Mouse (Mus musculus) layer of hippocampus, adult 2 months (tissue): Measurements from ENCODE around the gene Zscan26. TPM values are rescaled to one million over a fixed set of nuclear protein-coding genes. Genes with fewer than 3 reads are reported as not detected.
A peak's percentile ranks its signal among the peaks of the same experiment; 100 is the strongest.
"Not testable (repeated sequence)": the region's sequence is repeated elsewhere in the genome, so short reads cannot be mapped to it uniquely, and the experiment has no call there.

Experiments used
- DNase-seq, 2 experiments: peaks; one replicate each; pipeline ENCODE4 v3.0.0; 2022; ENCODE audit warnings: low spot score in 2 of 2
- H3K27ac ChIP-seq: fragments of 200-600 bp; 2 replicates; pipeline ENCODE4 v1.8.1; 2022
- H3K4me3 ChIP-seq: fragments of 200-600 bp; 2 replicates; pipeline ENCODE4 v1.8.1; 2022; ENCODE audit warnings: mild to moderate bottlenecking
- CTCF ChIP-seq: fragments of 200-600 bp; conservative IDR thresholded peaks from 2 replicates; pipeline ENCODE4 v1.8.1; 2022; ENCODE audit warnings: antibody characterized with exemption, mild to moderate bottlenecking, moderate library complexity
- long read RNA-seq, 2 experiments: library from polyadenylated mRNA; stranded (forward); transcript quantifications; one replicate each; pipeline ENCODE4 v2.0.0; 2021; ENCODE audit warnings: borderline mapping rate in 2 of 2
- total RNA-seq, 2 experiments: library from RNA; stranded (reverse); gene quantifications; 2 replicates each; pipeline ENCODE4 v1.2.3; 2021

Zscan26 gene
- total RNA-seq = 10 to 100 TPM; 55.4 to 55.9 TPM
- long read RNA-seq, experiment 1, partial matches to known transcripts = 0 of 2 reads
- long read RNA-seq, experiment 1, other reads (novel, unspliced or antisense) = 2 of 2 reads
- long read RNA-seq, experiment 2, full-length matches to known transcripts = 2 of 5 reads
- long read RNA-seq, experiment 2, partial matches to known transcripts = 0 of 5 reads
- long read RNA-seq, experiment 2, other reads (novel, unspliced or antisense) = 3 of 5 reads

DNA sequence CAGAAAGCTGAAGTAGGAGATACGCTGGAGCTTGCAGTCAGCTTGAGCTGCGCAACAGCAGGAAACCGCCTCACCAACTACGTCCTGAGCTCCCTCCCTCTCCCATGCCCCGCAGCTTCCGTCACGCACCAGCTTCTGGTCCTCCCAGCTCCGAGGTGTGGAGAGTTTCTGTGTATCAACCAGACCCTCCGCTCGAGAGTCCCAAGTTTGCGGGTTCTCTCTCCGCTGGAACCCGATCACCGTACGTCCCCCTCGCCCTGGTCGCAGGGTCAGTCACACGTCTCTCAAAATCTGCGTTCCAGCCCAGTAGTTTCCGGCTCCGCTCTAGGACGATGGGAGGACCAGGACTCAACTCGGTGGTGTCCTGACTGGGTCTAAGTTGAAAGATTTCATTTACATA lies at the start of gene Zscan26:
Gene Zscan26, minus strand, starts transcription at position 282 of the 400 bp plus-strand sequence.
- peak; percentile 83 to 86 for DNase-seq
- TF ChIP-seq CTCF = no peak
- Histone ChIP-seq H3K27ac (peak within 1 kb of the TSS; percentile 94), H3K4me3 (peak within 1 kb of the TSS; percentile 98)

DNA sequence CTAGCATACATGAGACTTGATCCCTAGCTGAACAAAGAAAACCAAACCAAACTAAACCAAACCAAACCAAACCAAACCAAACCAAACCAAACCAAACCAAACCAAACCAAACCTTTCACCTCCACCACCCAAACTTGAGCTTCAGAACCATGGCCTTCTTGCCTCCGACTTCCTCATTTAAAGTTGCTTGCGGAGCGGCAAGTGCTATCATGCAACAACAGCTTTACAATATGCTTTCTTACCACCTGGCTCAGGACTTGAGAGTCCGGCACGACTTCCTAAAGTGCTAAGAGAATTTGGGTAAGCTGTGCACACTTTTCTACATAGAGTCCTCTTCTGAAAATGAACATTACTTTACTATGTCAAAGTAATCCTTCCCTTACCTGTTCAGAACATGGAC lies 48.8 kb upstream of the Zscan26 start:
- no peak for DNase-seq
- H3K27ac ChIP-seq = no peak overlapping the region
- TF ChIP-seq CTCF = no peak
- no peak overlapping the region for H3K4me3 ChIP-seq

DNA sequence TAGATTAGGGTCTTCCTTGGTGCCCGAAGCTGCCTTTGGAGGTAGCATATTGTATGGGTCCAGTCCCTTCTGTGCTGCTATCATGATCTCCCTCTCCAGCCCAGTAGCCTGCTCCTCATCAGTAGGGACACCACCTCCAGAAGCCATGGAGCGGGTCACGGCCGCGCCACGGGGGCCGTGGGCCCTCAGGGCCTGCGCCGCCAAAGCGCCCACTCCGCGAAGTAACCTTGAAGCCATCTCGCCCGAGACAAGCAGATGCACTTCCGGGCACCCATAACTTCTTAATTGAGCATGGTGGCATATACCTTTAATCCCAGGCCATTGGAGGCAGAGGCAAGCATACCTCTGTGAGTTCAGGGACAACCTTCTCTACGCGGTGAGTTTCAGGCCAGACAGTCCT lies 47.7 kb upstream of the Zscan26 start, which contains the start of gene Gm11273:
Gene Gm11273, minus strand, starts transcription at position 237 of the 400 bp plus-strand sequence.
- not testable (repeated sequence) for H3K4me3 ChIP-seq, DNase-seq, H3K27ac ChIP-seq

DNA sequence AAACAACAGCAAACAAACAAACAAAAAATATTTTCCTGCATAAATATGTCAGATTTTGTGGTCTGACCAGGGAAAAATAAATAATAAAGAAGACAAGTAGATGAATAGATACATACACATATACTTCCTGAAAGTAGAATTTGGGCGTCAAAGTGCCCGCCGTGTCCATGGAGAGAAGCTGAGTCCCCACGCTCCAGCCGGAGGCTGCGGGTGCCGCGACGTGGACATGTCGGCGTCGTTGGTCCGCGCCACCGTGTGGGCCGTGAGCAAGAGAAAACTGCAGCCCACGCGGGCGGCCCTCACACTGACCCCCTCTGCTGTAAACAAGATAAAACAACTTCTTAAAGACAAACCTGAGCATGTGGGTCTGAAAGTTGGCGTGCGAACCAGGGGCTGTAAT lies 41.5 kb upstream of the Zscan26 start, which contains the start of gene AK157302:
Gene AK157302, plus strand, starts transcription at position 144 of the 400 bp plus-strand sequence.
- no peak for TF ChIP-seq CTCF
- DNase-seq = no peak
- Histone ChIP-seq H3K27ac (no peak within 1 kb of the TSS), H3K4me3 (no peak within 1 kb of the TSS)

DNA sequence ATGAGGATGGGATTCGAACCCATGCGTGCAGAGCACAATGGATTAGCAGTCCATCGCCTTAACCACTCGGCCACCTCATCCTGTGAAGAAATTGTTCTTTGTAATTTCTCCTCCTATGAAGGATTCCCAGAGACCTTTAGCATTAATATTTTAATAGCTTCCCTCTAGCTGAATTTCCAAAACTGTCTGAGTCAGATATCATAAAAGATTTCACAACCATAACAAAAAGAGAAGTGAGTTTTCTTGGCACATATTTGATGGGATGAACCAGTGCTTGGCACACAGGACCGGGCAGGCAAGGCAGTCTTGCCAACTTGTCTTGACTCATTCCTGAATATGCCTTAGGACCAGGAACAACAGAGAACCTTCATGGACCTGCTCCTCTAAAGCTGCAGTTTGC lies 39.3 kb upstream of the Zscan26 start:
- no peak overlapping the region for H3K27ac ChIP-seq
- no peak for TF ChIP-seq CTCF
- H3K4me3 ChIP-seq = no peak overlapping the region
- no peak for DNase-seq

DNA sequence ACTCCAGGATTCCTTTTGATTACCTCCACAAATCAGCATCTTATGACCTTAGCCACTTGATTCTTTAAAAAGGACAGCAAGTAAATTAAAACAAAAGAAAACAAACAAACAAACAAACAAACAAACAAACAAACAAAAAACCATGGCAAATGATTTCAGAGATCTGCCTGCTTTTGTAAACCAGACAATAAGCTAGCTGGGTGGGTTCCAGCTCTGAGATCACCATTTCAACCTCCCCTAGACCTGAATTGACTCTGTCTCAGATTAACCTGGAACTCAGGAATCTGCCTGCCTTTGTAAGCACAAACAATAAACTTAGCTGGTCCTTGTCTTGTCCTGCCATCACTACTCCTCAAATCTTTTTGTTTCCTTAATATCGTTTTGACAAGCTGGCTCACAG lies 33.4 kb upstream of the Zscan26 start:
- Histone ChIP-seq H3K4me3 (no peak overlapping the region), H3K27ac (no peak overlapping the region)
- TF ChIP-seq CTCF = no peak
- no peak for DNase-seq

DNA sequence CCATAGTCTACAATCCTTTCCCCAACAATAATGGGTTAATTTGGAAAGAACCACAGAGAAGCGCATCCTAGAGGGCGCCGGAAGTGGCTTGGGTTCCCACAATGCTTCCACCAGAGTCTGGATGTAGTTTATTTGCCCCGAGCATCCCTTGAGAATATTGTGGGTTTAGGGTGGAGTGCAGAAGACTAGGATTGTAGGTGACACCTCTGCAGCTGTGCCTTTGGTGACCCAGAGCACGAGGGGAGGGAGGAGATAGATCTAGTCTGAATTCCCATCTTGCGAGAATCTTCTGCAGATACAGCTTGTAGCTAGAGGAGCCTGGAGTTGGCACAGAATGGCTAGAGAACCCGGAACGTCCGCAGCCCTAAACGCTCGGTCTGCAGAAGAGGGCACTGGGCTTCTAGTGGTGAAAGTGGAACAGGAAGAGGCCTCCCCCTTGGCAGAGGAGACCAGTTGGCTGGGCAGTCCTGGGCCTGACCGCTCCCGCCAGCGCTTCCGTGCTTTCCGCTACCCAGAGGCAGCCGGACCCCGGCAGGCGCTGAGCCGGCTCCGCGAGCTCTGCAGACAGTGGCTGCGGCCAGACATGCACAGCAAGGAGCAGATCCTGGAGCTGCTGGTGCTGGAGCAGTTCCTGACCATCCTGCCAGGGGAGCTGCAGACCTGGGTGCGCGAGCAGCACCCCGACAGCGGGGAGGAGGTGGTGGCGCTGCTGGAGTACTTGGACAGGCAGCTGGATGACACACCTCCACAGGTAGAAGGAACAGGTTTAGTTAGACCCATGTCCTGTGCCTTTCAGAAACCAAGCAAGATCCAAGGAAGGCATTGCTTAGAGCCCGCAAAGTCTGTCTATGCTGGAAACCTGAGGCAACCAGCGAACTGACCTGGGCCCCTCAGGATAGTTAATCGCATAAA lies 25.5 kb upstream of the Zscan26 start, which contains the start of the genes Zkscan4 and Gm10065:
Gene Zkscan4, plus strand, starts transcription at position 149 of the 912 bp plus-strand sequence.
Gene Gm10065, minus strand, starts transcription at position 683 of the 912 bp plus-strand sequence.
- peak; percentile 45 for TF ChIP-seq CTCF
- H3K27ac ChIP-seq = peak within 1 kb of the TSS; percentile 94
- peak within 1 kb of the TSS; percentile 81 for H3K4me3 ChIP-seq
- peak; percentile 75 to 78 for DNase-seq

DNA sequence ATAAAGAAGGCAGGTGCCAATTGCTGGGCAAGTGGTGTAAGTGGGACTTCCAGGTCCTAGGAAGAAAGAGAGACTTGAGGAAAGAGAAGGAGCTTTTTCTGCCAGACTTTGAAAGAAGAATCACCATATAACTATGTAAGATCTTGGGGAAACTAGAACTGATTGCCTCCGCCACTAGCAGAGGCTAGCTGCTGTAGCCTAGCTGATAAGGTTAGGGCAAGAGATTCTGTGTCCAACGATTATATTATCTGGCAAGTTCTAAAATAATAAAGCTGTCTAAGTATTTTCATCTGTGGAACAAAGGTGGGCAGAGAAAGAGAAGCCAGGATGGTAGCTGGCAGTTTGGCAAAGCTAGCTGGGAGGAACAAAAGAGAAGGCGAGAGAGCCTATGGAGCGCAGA lies 18.9 kb upstream of the Zscan26 start:
- DNase-seq = no peak
- no peak overlapping the region for H3K4me3 ChIP-seq
- no peak overlapping the region for H3K27ac ChIP-seq
- no peak for TF ChIP-seq CTCF

DNA sequence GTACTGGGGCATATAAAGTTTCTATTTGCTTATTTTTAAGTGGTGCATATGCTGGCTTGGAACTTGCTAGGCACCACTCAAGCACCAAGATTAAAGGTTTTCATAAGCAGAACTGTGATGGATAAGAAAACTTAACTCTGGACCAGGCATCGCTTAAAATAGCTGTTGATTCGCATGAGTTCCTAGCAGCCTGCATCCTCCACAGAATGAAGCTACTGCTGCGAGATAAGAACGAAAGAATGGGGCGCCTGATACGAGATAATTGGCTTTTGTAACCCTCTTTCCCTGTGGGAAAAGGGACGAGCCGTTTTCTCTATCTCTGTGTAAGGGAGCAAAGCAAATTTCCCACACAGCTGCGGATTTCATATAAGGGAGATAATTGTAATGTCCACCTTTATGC lies 15.6 kb upstream of the Zscan26 start:
- Histone ChIP-seq H3K4me3 (no peak overlapping the region; the same call in 1 of the 2 replicates), H3K27ac (no peak overlapping the region)
- no peak for TF ChIP-seq CTCF
- no peak for DNase-seq

DNA sequence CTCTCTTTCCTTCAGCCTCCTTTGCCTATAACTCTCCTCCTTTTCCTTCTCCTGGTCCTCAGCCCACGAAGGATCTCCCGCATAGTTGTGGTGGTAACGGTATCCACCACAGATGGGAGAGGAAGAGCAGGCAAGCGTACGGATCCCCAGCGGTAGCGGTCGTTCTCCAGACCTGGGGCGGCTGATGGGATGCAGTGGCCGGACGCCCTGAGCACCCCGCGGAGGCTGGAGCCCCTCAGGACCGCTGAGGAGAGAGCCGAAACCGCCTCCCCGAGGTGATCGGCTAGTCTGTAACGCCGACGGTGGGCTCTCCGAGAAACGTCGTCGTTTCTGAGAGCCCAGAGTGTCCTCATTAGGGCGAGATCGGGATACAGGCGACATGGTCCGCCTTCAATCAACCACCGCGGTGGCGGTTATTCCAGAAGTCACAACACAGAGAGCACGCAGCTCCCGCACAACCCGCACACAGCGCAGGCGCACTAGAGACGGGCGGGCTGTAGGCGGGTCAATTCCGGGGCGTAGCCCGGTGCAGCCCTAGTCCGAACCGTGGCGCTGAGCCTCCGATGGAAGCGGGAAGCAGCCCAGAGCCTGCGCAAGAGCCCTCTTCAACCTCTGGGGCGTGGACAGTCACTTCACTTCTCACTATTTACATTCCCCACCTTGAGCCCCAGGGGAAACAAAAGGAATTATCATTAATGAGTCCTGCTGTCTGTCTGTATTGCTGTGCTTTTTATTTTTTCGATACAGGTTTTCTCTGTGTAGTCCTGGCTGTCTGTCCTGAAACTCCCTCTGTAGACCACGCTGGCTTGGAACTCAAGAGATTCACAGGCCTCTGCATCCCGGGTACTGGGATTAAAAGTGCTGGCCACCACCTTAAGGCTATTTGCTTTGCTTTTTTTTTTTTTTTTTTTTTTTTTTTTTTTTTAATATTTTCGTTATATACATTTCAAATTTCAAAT lies 14.8 kb upstream of the Zscan26 start, which contains the start of gene Nkapl:
Gene Nkapl, minus strand, starts transcription at position 449 of the 959 bp plus-strand sequence.
- Histone ChIP-seq H3K27ac (peak within 1 kb of the TSS; percentile 78), H3K4me3 (peak within 1 kb of the TSS; percentile 73)
- peak; percentile 71 for DNase-seq
- TF ChIP-seq CTCF = 0 out of 2 replicates have a peak, but pooled peaks have one; percentile 11

DNA sequence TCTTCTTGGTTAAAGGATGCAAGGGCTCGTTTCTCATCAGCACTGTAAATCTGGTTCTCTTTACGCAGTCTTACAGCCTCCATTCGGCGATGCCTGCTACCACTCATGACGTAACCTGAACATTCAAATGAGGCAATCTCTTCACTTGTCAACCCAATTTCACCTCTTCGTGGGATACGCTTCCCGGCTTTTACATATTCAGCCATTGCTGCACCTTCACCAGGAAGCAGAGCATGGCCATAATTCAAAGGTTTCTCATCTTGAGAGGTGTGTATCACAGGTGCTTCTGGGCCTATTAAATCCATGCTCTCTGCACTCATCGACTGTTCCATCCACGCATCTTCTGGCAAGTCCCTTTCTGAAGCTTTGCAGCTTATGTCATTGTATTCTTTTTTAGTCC lies 13.8 kb upstream of the Zscan26 start:
- DNase-seq = peak in 1 of 2 experiments; percentile 4
- Histone ChIP-seq H3K27ac (no peak overlapping the region), H3K4me3 (no peak overlapping the region)
- TF ChIP-seq CTCF = no peak

DNA sequence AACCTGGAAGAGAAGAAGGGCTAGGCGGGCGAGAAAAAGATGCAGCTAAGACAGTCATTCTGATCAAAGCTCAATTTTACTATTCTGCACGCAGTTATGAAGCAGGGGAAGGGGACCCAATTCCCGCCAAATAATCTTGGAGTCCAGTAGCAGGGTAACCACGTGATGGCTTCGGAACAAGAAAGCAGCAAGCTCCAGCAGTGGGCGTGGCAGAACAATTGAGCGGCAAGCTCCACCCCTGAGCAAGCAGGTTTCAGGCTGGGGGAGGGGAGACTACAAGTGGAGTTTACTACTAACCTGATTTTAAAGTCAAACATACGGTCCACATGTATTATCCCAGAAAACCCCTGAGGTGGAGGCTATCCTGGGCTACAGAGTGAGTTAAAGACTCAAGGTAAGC lies 9.0 kb upstream of the Zscan26 start:
- H3K27ac ChIP-seq, H3K4me3 ChIP-seq, DNase-seq: not testable (repeated sequence)
